ENCODE assay signal across 13 mouse cellular contexts in genomic region chr10:67566104-67566503, GRCm38 (mm10). TPM values are rescaled to one million over a fixed set of nuclear protein-coding genes. Genes with fewer than 3 reads are reported as not detected.
DNase-seq lines count a peak whose midpoint lies in the region; ATAC-seq lines count a peak whose summit lies in the region.
"Had no signal": no experiment of that assay in that cellular context is flagged by ENCODE, and none has a peak within 500 bp of the region (broad histone marks: within the 10 kb centered on the region; RNA-seq: fewer than 3 reads in every experiment).

No protein-coding gene starts in this region.

- DNase-seq in cerebellum, postnatal 10 days, result peak; percentile 17 to 18
- no peak for DNase-seq in cerebellum, adult 9-11 months
- no peak for DNase-seq in midbrain, embryonic 11.5 days (ENCODE audit: low spot score, missing footprints)
- peak; percentile 72 for DNase-seq in retina, embryonic 14.5 days (ENCODE audit: low spot score)
- no peak for DNase-seq in yolk sac, embryonic 10.5 days (ENCODE audit: low spot score)
- DNase-seq in left cerebral cortex, postnatal 14 days (ENCODE audit: low spot score in 2 of 2), result no peak
- DNase-seq: cerebellum, adult 18-20 months; heart, postnatal 14 days; kidney, postnatal 36 days; liver, embryonic 13.5 days had no signal

- no peak overlapping the region for H3K27ac ChIP-seq in midbrain, embryonic 13.5 days
- H3K27ac ChIP-seq in midbrain, embryonic 11.5 days (ENCODE audit: low read depth, low read length), result no peak overlapping the region
- H3K27ac ChIP-seq: liver, embryonic 13.5 days had no signal

- H3K9ac ChIP-seq in midbrain, embryonic 13.5 days (replicated peaks), result no peak overlapping the region
- no peak overlapping the region for H3K9ac ChIP-seq in midbrain, embryonic 11.5 days (ENCODE audit: low read length)
- H3K9ac ChIP-seq: liver, embryonic 13.5 days had no signal

- 55% methylated on average over 8 of the region's 8 CpGs for WGBS in midbrain, embryonic 13.5 days
- 84% methylated on average over 8 of the region's 8 CpGs for whole genome bisulfite sequencing in midbrain, embryonic 11.5 days

- H3K4me1 ChIP-seq in midbrain, embryonic 13.5 days (replicated peaks), result peaks cover 7% of the 10 kb centered on the region; the same call in 1 of the 2 replicates
- no peaks in the 10 kb centered on the region for H3K4me1 ChIP-seq in midbrain, embryonic 11.5 days (ENCODE audit: control insufficient read depth, insufficient read depth, low read length)
- H3K4me1 ChIP-seq: liver, embryonic 13.5 days had no signal

- peak; percentile 53; the same call in 1 of the 2 replicates for ATAC-seq in midbrain, embryonic 13.5 days
- ATAC-seq in midbrain, embryonic 11.5 days (ENCODE audit: low FRiP score), result no peak
- ATAC-seq in common myeloid progenitor, adult 5-6 weeks (replicated peaks; ENCODE audit: low read depth, poor library complexity, severe bottlenecking), result peak; percentile 92
- ATAC-seq: intestine, embryonic 16.5 days had no signal

- H3K9me3 ChIP-seq in midbrain, embryonic 13.5 days, result no peaks in the 10 kb centered on the region
- no peaks in the 10 kb centered on the region for H3K9me3 ChIP-seq in midbrain, embryonic 11.5 days (ENCODE audit: control insufficient read depth, low read length)
- H3K9me3 ChIP-seq: liver, embryonic 13.5 days had no signal

- H3K4me2 ChIP-seq in midbrain, embryonic 13.5 days (replicated peaks), result no peak overlapping the region
- H3K4me2 ChIP-seq in midbrain, embryonic 11.5 days, result no peak overlapping the region
- H3K4me2 ChIP-seq: liver, embryonic 13.5 days had no signal

- intact Hi-C loops in left cerebral cortex, postnatal 14 days (cut with DNase I), result no loop called here

- H3K36me3 ChIP-seq in midbrain, embryonic 13.5 days, result no peaks in the 10 kb centered on the region
- H3K36me3 ChIP-seq in midbrain, embryonic 11.5 days (ENCODE audit: control insufficient read depth, insufficient read depth, low read length), result no peaks in the 10 kb centered on the region
- H3K36me3 ChIP-seq: liver, embryonic 13.5 days had no signal

- peaks cover 32% of the 10 kb centered on the region for H3K27me3 ChIP-seq in midbrain, embryonic 13.5 days
- H3K27me3 ChIP-seq in midbrain, embryonic 11.5 days (ENCODE audit: control insufficient read depth, insufficient read depth, low read length), result no peaks in the 10 kb centered on the region
- H3K27me3 ChIP-seq: liver, embryonic 13.5 days had no signal

- H3K4me3 ChIP-seq in midbrain, embryonic 13.5 days (replicated peaks), result no peak overlapping the region
- no peak overlapping the region for H3K4me3 ChIP-seq in midbrain, embryonic 11.5 days (ENCODE audit: low read depth, low read length)
- H3K4me3 ChIP-seq: liver, embryonic 13.5 days had no signal

RNA-seq across cellular contexts. Expression of gene Ado, which starts 17.3 kb away (rescaled TPM):
- 70.7 and 73.2 TPM in 2 replicates for polyA plus RNA-seq in midbrain, embryonic 13.5 days (2015; fragmentation: Nextera tagmentation; extraction: Ambion mirVana)
- 85.2 and 89.7 TPM in 2 replicates for polyA plus RNA-seq in midbrain, embryonic 11.5 days (2014; fragmentation: Nextera tagmentation; extraction: Ambion mirVana)
- total RNA-seq in common myeloid progenitor, adult 5-6 weeks (2017), result 15.6 and 21.6 TPM in 2 replicates
- 10 to 100 TPM; 37.6 to 39.0 TPM for total RNA-seq in left cerebral cortex, postnatal 14 days (2021)

RNA-seq across cellular contexts. Expression of gene Egr2, which starts 30.8 kb away (rescaled TPM):
- polyA plus RNA-seq in midbrain, embryonic 13.5 days (2015; fragmentation: Nextera tagmentation; extraction: Ambion mirVana), result 0.17 and 0.24 TPM in 2 replicates
- 0.06 TPM in 1 of 2 replicates, not detected in the other for polyA plus RNA-seq in midbrain, embryonic 11.5 days (2014; fragmentation: Nextera tagmentation; extraction: Ambion mirVana)
- total RNA-seq in common myeloid progenitor, adult 5-6 weeks (2017), result 8.1 and 14.9 TPM in 2 replicates
- total RNA-seq in left cerebral cortex, postnatal 14 days (2021), result 10 to 100 TPM in 1 of 2 experiments, 1 to 10 TPM in 1; 7.1 to 10.5 TPM

Comparison
In these comparisons a context has a peak if more than half of its experiments do, and no peak if none do; other contexts are left out.
1. DNase-seq: peak in cerebellum, postnatal 10 days (2 of 2) and retina, embryonic 14.5 days (single experiment); none in cerebellum, adult 9-11 months (single experiment), midbrain, embryonic 11.5 days (single experiment), yolk sac, embryonic 10.5 days (single experiment) and left cerebral cortex, postnatal 14 days (0 of 2).